Mouse (Mus musculus): ENCODE data around the gene Tlr8. TPM values are rescaled to one million over a fixed set of nuclear protein-coding genes. Genes with fewer than 3 reads are reported as not detected.
"Not testable (repeated sequence)": the region's sequence is repeated elsewhere in the genome, so short reads cannot be mapped to it uniquely, and the experiment has no call there.

The Tlr8 gene
- total RNA-seq (2022): 1 to 10 TPM in 2 of 4 experiments, under 1 TPM in 2; 0.87 to 2.7 (median 1.3) TPM

DNA sequence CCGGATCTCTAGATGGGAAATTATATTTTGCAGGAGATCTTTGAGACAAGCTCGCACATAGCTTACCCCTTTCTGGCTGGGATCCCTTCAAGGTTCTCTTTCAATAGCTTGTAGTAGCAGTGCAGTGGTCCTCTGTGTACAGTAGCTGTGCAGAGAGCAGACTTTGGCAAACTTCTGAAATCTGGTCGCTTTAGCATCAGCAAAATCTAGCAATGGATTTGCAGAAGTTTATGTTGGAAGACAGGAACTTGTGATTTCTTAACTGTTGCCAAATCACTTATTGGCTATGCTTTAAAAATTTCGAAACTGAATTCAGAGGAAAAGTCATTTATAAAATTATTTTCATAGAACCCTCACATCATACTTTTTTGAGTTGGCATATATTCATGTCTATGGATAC is at the start of gene Tlr8:
TSS of gene Tlr8 (minus strand) at position 244 of the 400 bp plus-strand sequence.
- no peak for DNase-seq (ENCODE audit: low spot score)

- not testable (repeated sequence) for DNase-seq (ENCODE audit: low spot score)
Measured at GRCm38 (mm10) chrX:167302061-167302460, 37.9 kb upstream of the Tlr8 start.

GRCm38 (mm10) chrX:167276953-167277352 is 12.8 kb upstream of the Tlr8 start:
- peak; percentile 41 for DNase-seq (ENCODE audit: low spot score)

- no peak for DNase-seq (ENCODE audit: low spot score)
Measured at GRCm38 (mm10) chrX:167276551-167276950, 12.4 kb upstream of the Tlr8 start.

DNA sequence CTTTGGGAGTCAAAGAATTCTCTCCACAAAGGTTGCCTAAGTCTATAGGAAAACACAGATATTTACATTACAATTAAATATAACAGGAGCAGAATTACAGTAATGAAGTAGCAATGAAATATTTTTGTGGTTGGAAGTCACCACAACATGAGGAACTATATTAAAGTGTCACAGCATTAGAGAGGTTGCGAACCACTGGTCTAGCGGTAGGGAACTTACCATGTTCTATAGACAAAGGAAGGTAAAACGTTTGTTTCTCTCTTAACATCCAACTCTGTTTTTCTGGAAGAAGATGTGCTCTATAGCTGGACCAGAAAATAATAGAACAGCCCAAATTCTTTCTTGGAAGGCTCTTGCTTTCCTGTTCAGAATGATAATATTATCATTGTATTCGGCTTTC is 599 bp downstream of the Tlr8 start:
- no peak for DNase-seq (ENCODE audit: low spot score)

GRCm38 (mm10) chrX:167241736-167242135 is 22.4 kb downstream of the Tlr8 start:
- DNase-seq (ENCODE audit: low spot score): no peak

DNA sequence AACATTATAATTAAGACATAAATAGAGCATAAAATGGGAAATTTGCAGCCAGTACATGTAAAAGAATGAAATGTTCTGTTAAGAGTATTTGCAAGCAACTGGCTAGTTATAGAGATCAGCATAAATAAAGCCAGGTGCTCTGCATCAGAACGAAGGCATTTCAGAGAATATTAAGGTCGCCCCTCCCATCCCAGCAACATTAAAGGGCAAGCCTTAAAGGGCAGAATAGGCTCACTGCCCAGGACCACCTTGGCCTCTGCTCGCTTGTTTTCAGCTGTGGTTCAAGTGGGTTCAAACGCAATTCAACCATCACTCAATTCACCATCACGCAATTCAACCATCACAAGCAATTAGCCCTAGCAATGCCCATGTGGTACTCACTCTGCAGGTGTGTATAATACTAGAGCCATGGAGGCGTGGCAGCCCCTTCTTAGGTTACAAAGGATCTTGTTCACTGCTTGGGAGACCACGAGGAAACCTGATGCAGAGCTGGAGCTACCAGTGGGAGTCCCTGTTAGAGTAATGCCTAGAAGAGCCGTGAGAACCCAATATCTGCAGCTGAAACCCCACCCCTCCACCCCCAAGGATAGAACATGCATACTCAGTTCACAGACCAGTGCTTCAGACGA is 24.7 kb downstream of the Tlr8 start:
- DNase-seq (ENCODE audit: low spot score): no peak

DNA sequence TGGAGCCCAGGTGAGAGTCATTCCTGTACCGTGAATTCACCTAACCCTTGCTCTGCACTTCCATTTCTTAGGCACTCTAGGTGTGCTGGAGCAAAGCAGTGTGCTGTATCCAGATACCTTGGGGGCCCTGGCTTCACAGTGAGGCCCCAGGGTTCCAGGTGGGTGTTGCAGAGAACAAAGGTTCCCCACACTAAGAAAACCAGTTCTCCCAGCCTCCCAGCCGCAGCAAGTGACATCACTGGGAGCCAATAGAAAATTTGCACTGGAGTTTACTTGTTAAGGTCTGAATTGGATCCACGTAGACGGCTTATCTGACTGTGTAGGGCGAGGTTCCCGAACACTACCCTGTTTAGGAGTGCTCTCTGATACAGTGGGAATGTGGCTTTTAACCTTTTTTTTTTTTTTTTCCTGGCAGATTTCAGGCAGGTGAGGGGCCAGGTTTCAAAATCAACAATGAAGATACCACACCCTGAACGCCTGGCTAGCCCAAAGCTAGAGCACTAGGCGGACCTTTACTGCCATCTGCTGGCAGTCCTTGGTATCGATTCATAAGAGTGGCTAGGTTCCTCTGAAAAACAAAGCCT is 30.9 kb downstream of the Tlr8 start:
- peak; percentile 63 for DNase-seq (ENCODE audit: low spot score)

- no peak for DNase-seq (ENCODE audit: low spot score)
Measured at GRCm38 (mm10) chrX:167231150-167231549, 33.0 kb downstream of the Tlr8 start.

GRCm38 (mm10) chrX:167229819-167230218 is 34.3 kb downstream of the Tlr8 start:
- no peak for DNase-seq (ENCODE audit: low spot score)

- peak; percentile 58 for DNase-seq (ENCODE audit: low spot score)
Measured at GRCm38 (mm10) chrX:167229206-167229605, 34.9 kb downstream of the Tlr8 start.

DNA sequence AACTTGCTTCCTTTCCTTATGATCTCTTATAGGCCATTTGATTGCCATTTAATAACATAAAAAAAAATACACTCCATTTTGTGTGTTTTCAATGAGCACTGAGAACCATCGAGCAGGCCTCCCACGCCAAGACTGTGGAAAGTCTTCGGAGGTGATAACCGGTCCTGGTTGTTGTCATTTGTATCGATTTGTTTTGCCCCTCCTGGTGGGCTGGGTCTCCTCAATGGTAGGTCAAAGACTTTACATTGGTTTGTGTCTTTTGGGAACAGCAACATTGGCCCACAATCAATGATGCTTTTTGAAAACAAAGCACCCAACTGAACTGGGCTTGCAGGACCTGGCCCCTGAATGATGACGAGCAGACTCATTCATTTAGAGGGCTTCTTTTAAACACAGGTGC is 36.4 kb downstream of the Tlr8 start:
- DNase-seq (ENCODE audit: low spot score): no peak

DNA sequence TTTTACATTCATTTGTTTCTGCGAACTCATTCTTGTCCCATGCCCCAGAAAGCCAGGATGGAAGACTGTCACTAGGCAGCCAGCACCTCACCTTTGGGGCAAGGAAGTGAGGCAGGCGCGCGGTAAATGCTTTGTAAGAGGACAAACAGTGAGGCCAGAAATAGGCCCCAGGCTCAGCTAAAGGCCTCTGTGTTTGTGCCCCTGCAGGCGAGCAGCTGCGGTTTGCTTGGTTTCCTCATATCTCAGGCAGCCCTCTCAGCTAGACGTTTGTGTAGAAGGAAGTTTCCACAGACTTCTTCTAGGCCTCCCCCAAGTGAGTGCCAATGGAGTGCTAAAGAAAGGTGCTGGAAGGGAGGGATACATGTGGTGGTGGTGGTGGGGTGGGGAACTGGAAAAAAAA is 37.0 kb downstream of the Tlr8 start:
- no peak for DNase-seq (ENCODE audit: low spot score)

- no peak for DNase-seq (ENCODE audit: low spot score)
Measured at GRCm38 (mm10) chrX:167226570-167226969, 37.6 kb downstream of the Tlr8 start.

GRCm38 (mm10) chrX:167212707-167213106 is 51.4 kb downstream of the Tlr8 start:
- peak; percentile 55 for DNase-seq (ENCODE audit: low spot score)

DNA sequence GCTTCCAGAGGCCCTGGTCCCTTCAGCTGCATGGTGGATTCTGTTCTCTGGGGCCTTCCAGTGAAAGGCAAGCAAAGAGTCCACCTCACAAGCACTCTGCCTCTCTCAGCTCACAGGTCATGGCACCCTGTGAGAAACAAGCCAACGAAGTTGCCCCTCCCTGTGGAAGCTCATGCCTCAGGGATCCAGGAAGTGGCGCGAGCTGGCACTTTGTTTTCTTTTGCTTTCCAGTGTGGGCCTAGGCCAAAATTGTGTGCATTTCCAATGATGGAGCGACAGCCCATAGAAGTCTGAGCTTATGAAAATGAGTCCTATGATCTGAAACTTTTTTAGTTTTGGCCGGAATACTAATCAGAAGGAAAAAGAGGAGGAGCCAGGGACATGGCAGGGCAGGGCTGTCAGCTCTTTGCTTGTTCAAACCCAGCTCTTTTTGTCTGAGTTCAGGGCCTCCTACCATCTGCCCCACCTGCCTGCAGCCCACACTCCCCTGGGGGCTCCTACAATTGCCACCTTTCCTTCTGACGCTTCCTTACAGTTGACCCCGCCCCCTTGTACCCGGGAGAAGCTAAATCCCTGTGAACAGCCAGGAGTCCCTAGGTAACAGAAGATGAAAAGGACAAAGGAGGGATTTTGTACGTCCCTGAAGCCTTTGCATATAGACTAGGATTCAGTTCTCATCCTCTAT is 52.1 kb downstream of the Tlr8 start:
- no peak for DNase-seq (ENCODE audit: low spot score)

- peak; percentile 71 for DNase-seq (ENCODE audit: low spot score)
Measured at GRCm38 (mm10) chrX:167210319-167210728, 53.8 kb downstream of the Tlr8 start.

- no peak for DNase-seq (ENCODE audit: low spot score)
Measured at GRCm38 (mm10) chrX:167209828-167210227, 54.3 kb downstream of the Tlr8 start.

- DNase-seq (ENCODE audit: low spot score): peak; percentile 90
Measured at GRCm38 (mm10) chrX:167208978-167209754, 55.0 kb downstream of the Tlr8 start, which contains the start of gene Tmsb4x. Gene Tmsb4x (minus strand): TSS chrX:167209315.

GRCm38 (mm10) chrX:167208506-167208820 is 55.7 kb downstream of the Tlr8 start:
- DNase-seq (ENCODE audit: low spot score): peak; percentile 45

- DNase-seq (ENCODE audit: low spot score): peak; percentile 44
Measured at GRCm38 (mm10) chrX:167207741-167208505, 56.2 kb downstream of the Tlr8 start.
